Comparison of ENCODE assay signal across 26 mouse cellular contexts in genomic region chr17:5108546-5109142, GRCm38 (mm10).
DNase-seq lines count a peak whose midpoint lies in the region; ATAC-seq and TF ChIP-seq lines count a peak whose summit lies in the region.
"Had no signal": no experiment of that assay in that cellular context is flagged by ENCODE, and none has a peak within 500 bp of the region (broad histone marks: within the 10 kb centered on the region; RNA-seq: fewer than 3 reads in every experiment).

No protein-coding gene starts in this region.

- H3K36me3 ChIP-seq in lung, postnatal 0 days (ENCODE audit: insufficient read depth, low read length), result no peaks in the 10 kb centered on the region
- H3K36me3 ChIP-seq: heart, embryonic 10.5 days; neural tube, embryonic 15.5 days; stomach, embryonic 15.5 days had no signal

- no peak for TF ChIP-seq CTCF in layer of hippocampus, adult 2 months (conservative IDR thresholded peaks at IDR 0.05)
- no peak for TF ChIP-seq CTCF in lung, postnatal 0 days (IDR thresholded peaks at IDR 0.05)

- H3K27ac ChIP-seq in layer of hippocampus, adult 2 months, result peak overlapping the region; percentile 85
- no peak overlapping the region for H3K27ac ChIP-seq in lung, postnatal 0 days (ENCODE audit: low read length)
- H3K27ac ChIP-seq: hindbrain, postnatal 0 days; kidney, embryonic 15.5 days; left cerebral cortex, adult 2 months; macrophage; midbrain, embryonic 10.5 days; stomach, embryonic 15.5 days had no signal

- no peak overlapping the region for H3K4me3 ChIP-seq in layer of hippocampus, adult 2 months
- H3K4me3 ChIP-seq in lung, postnatal 0 days (ENCODE audit: low read depth, low read length), result no peak overlapping the region
- H3K4me3 ChIP-seq: forebrain, embryonic 10.5 days; heart, embryonic 10.5 days; kidney, embryonic 15.5 days; left cerebral cortex, adult 2 months; midbrain, embryonic 10.5 days; neural tube, embryonic 15.5 days; stomach, embryonic 15.5 days had no signal

- H3K4me1 ChIP-seq in lung, postnatal 0 days (ENCODE audit: insufficient read depth, low read depth, low read length), result peaks cover 15% of the 10 kb centered on the region

- WGBS in lung, postnatal 0 days, result 29% methylated on average over 2 of the region's 2 CpGs

- H3K9me3 ChIP-seq in lung, postnatal 0 days (ENCODE audit: low read length), result no peaks in the 10 kb centered on the region
- H3K9me3 ChIP-seq: forebrain, embryonic 10.5 days; heart, embryonic 10.5 days; kidney, embryonic 15.5 days; midbrain, embryonic 10.5 days; neural tube, embryonic 15.5 days; stomach, embryonic 15.5 days had no signal

- no peaks in the 10 kb centered on the region for H3K27me3 ChIP-seq in lung, postnatal 0 days (replicated peaks; ENCODE audit: insufficient read depth, low read length)
- H3K27me3 ChIP-seq: CH12.LX; kidney, embryonic 15.5 days; neural tube, embryonic 15.5 days; stomach, embryonic 15.5 days had no signal

- 0 out of 2 replicates have a peak, but pooled peaks have one; percentile 17 for ATAC-seq in lung, postnatal 0 days
- peak; percentile 74 for ATAC-seq in common myeloid progenitor, adult 5-6 weeks (replicated peaks; ENCODE audit: low read depth, poor library complexity, severe bottlenecking)
- ATAC-seq in megakaryocyte progenitor cell, adult 5-6 weeks (replicated peaks; ENCODE audit: poor library complexity), result peak; percentile 36
- ATAC-seq: forebrain, embryonic 16.5 days; hindbrain, postnatal 0 days; intestine, postnatal 0 days had no signal

- no peak for TF ChIP-seq EP300 in lung, postnatal 0 days (IDR thresholded peaks at IDR 0.05)

- H3K4me2 ChIP-seq in lung, postnatal 0 days (replicated peaks; ENCODE audit: low read depth, low read length), result no peak overlapping the region
- H3K4me2 ChIP-seq: kidney, embryonic 15.5 days; neural tube, embryonic 15.5 days; stomach, embryonic 15.5 days had no signal

- no peak overlapping the region for H3K9ac ChIP-seq in lung, postnatal 0 days (replicated peaks; ENCODE audit: low read depth)
- H3K9ac ChIP-seq: kidney, embryonic 15.5 days; neural tube, embryonic 15.5 days; stomach, embryonic 15.5 days had no signal

- no peak for DNase-seq in layer of hippocampus, adult 2 months (ENCODE audit: low spot score in 2 of 2)
- DNase-seq in layer of hippocampus, postnatal 14 days (ENCODE audit: low spot score in 2 of 2), result no peak
- peak; percentile 48 for DNase-seq in lung, postnatal 0 days (ENCODE audit: low spot score)
- DNase-seq in lung, postnatal 14 days, result no peak
- DNase-seq in cerebellum, adult 8-10 months, result no peak
- DNase-seq in kidney, postnatal 10 days, result no peak
- DNase-seq: adrenal gland, postnatal 14 days; B cell, adult 2 months; cerebellum, adult 9-11 months; gastrocnemius, postnatal 36 days; kidney, postnatal 4 days; layer of hippocampus, adult 9-11 months had no signal

Comparison
In these comparisons a context has a peak if more than half of its experiments do, and no peak if none do; other contexts are left out.
1. ATAC-seq: peak in every context shown above with its lines; median percentile 74 in common myeloid progenitor, adult 5-6 weeks; 36 in megakaryocyte progenitor cell, adult 5-6 weeks; 17 in lung, postnatal 0 days.